ENCODE assay signal across 8 mouse cellular contexts in the genomic region with DNA sequence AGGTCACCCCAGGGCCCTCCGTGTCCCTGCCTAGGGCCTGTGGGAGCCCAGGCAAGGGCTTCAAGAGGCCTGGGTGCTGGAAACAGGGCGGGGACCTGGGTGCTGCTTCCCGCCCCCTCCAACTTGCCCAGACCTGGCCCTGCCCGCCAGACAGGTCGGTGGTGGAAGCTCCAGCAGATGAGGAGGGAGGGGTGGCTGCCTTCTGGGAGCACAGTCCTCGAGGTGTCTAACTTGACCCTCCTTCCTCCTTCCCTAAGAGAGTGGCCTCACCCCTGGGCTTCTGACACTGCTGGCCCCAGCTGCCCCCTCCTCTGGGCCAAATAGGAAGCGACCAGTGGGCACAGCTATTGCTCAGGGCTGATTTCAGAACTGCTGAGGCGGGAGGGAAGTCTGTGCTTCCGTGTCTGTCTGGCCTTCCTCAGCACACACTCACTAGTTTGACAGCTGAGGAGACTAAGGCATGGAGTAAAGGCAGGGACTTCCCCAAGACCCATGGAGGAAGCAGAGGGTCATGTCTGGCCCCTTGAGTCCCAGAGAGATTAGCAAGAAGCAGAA. TPM values are rescaled to one million over a fixed set of nuclear protein-coding genes. Genes with fewer than 3 reads are reported as not detected.
DNase-seq lines count a peak whose midpoint lies in the region; ATAC-seq and TF ChIP-seq lines count a peak whose summit lies in the region.

A gene (minus strand): TSS at position 175 of the 555 bp plus-strand sequence.

- H3K9ac ChIP-seq in ES-Bruce4 (ENCODE audit: low read depth, poor library complexity, severe bottlenecking): peak within 1 kb of the TSS; percentile 53
- H3K9ac ChIP-seq in heart, embryonic 16.5 days (ENCODE audit: low read length): 0 out of 2 replicates have a peak within 1 kb of the TSS, but pooled peaks have one; percentile 2
- peak within 1 kb of the TSS; percentile 23; the same call in 1 of the 2 replicates for H3K9ac ChIP-seq in lung, postnatal 0 days (replicated peaks; ENCODE audit: low read depth)

- 9% methylated on average over 9 of the region's 9 CpGs for WGBS in heart, embryonic 10.5 days
- WGBS in heart, embryonic 16.5 days: 18% methylated on average over 9 of the region's 9 CpGs
- 3% methylated on average over 9 of the region's 9 CpGs for WGBS in lung, postnatal 0 days

- no peaks in the 10 kb centered on the region for H3K9me3 ChIP-seq in heart, embryonic 10.5 days
- H3K9me3 ChIP-seq in ES-Bruce4 (replicated peaks; ENCODE audit: control insufficient read depth, insufficient read depth, low read length, poor library complexity, severe bottlenecking): no peaks in the 10 kb centered on the region
- H3K9me3 ChIP-seq in heart, embryonic 16.5 days (replicated peaks; ENCODE audit: control insufficient read depth, low read length): no peaks in the 10 kb centered on the region
- H3K9me3 ChIP-seq in lung, postnatal 0 days (ENCODE audit: low read length): no peaks in the 10 kb centered on the region

- no peak for TF ChIP-seq EP300 in ES-Bruce4 (IDR thresholded peaks at IDR 0.05; ENCODE audit: insufficient read depth, low read depth, low read length)
- TF ChIP-seq EP300 in lung, postnatal 0 days (IDR thresholded peaks at IDR 0.05): no peak

- H3K27ac ChIP-seq in heart, embryonic 10.5 days: peak within 1 kb of the TSS; percentile 85
- H3K27ac ChIP-seq in ES-Bruce4 (ENCODE audit: insufficient read depth, low read length): 0 out of 2 replicates have a peak within 1 kb of the TSS, but pooled peaks have one; percentile 1
- no peak within 1 kb of the TSS for H3K27ac ChIP-seq in heart, embryonic 16.5 days (ENCODE audit: low read length)
- H3K27ac ChIP-seq in lung, postnatal 0 days (ENCODE audit: low read length): peak within 1 kb of the TSS; percentile 38; the same call in 1 of the 2 replicates

- H3K27me3 ChIP-seq in heart, embryonic 10.5 days (ENCODE audit: insufficient read depth, poor library complexity, severe bottlenecking): peaks cover 7% of the 10 kb centered on the region; the same call in 1 of the 2 replicates
- no peaks in the 10 kb centered on the region for H3K27me3 ChIP-seq in ES-Bruce4 (ENCODE audit: control insufficient read depth, insufficient read depth, low read length, poor library complexity, severe bottlenecking)
- no peaks in the 10 kb centered on the region for H3K27me3 ChIP-seq in heart, embryonic 16.5 days (ENCODE audit: control insufficient read depth, insufficient read depth, low read length)
- no peaks in the 10 kb centered on the region for H3K27me3 ChIP-seq in lung, postnatal 0 days (replicated peaks; ENCODE audit: insufficient read depth, low read length)

- ATAC-seq in heart, embryonic 16.5 days (replicated peaks; ENCODE audit: extremely low read depth, insufficient read depth, low FRiP score): no peak; the same call in 1 of the 2 replicates
- peak; percentile 56 for ATAC-seq in lung, postnatal 0 days

- H3K36me3 ChIP-seq in heart, embryonic 10.5 days: peaks cover 3% of the 10 kb centered on the region
- no peaks in the 10 kb centered on the region for H3K36me3 ChIP-seq in ES-Bruce4 (ENCODE audit: control insufficient read depth, insufficient read depth, low read length, poor library complexity, severe bottlenecking)
- H3K36me3 ChIP-seq in heart, embryonic 16.5 days (ENCODE audit: control insufficient read depth, insufficient read depth): no peaks in the 10 kb centered on the region
- 0 out of 2 replicates have a peak, but pooled peaks cover 5% of the 10 kb centered on the region for H3K36me3 ChIP-seq in lung, postnatal 0 days (ENCODE audit: insufficient read depth, low read length)

- peak within 1 kb of the TSS; percentile 50 for H3K4me3 ChIP-seq in heart, embryonic 10.5 days
- peak within 1 kb of the TSS; percentile 28 for H3K4me3 ChIP-seq in ES-Bruce4 (ENCODE audit: low read depth, low read length)
- H3K4me3 ChIP-seq in heart, embryonic 16.5 days (ENCODE audit: low read length): peak within 1 kb of the TSS; percentile 9; the same call in 1 of the 2 replicates
- H3K4me3 ChIP-seq in lung, postnatal 0 days (ENCODE audit: low read depth, low read length): peak within 1 kb of the TSS; percentile 14

- peak within 1 kb of the TSS; percentile 36 for H3K4me2 ChIP-seq in heart, embryonic 16.5 days (ENCODE audit: low read depth, low read length)
- peak within 1 kb of the TSS; percentile 45 for H3K4me2 ChIP-seq in lung, postnatal 0 days (replicated peaks; ENCODE audit: low read depth, low read length)

- peak; percentile 88 for DNase-seq in heart, embryonic 10.5 days (ENCODE audit: low spot score)
- no peak for DNase-seq in heart, postnatal 4 days
- peak; percentile 39 for DNase-seq in lung, postnatal 0 days (ENCODE audit: low spot score)
- no peak for DNase-seq in left cerebral cortex, postnatal 14 days (ENCODE audit: low spot score in 2 of 2)
- DNase-seq in right cerebral cortex, adult 18-20 months: no peak
- DNase-seq in adrenal gland, postnatal 4 days (ENCODE audit: low spot score in 2 of 2): no peak

- no peak for TF ChIP-seq CTCF in ES-Bruce4 (IDR thresholded peaks at IDR 0.05; ENCODE audit: low read depth, low read length)
- no peak for TF ChIP-seq CTCF in lung, postnatal 0 days (IDR thresholded peaks at IDR 0.05)

- no peak for TF ChIP-seq POLR2A in ES-Bruce4 (IDR thresholded peaks at IDR 0.05; ENCODE audit: insufficient read depth, low read length)

- H3K4me1 ChIP-seq in heart, embryonic 10.5 days: peaks cover 26% of the 10 kb centered on the region
- H3K4me1 ChIP-seq in ES-Bruce4 (ENCODE audit: control insufficient read depth, insufficient read depth, low read length): peaks cover 2% of the 10 kb centered on the region
- H3K4me1 ChIP-seq in heart, embryonic 16.5 days (ENCODE audit: control insufficient read depth, insufficient read depth, low read length): no peaks in the 10 kb centered on the region
- H3K4me1 ChIP-seq in lung, postnatal 0 days (ENCODE audit: insufficient read depth, low read depth, low read length): peaks cover 6% of the 10 kb centered on the region; the same call in 1 of the 2 replicates

- intact Hi-C loops in left cerebral cortex, postnatal 14 days (cut with DNase I): no loop called here

RNA-seq across cellular contexts. Expression of the gene that starts here (rescaled TPM):
- 2.8 and 4.8 TPM in 2 replicates for polyA plus RNA-seq in heart, embryonic 10.5 days (2016; fragmentation: Nextera tagmentation; extraction: Ambion mirVana)
- under 1 TPM; 0.48 to 0.56 TPM for total RNA-seq in heart, postnatal 4 days (2021)
- 11.2 and 11.6 TPM in 2 replicates for polyA plus RNA-seq in ES-Bruce4 (2011; ENCODE audit: insufficient read depth, insufficient read length, low read depth, missing spikeins)
- 1.1 and 1.3 TPM in 2 replicates for polyA plus RNA-seq in heart, embryonic 16.5 days (2015; fragmentation: Nextera tagmentation; extraction: Ambion mirVana)
- 4.2 and 4.6 TPM in 2 replicates for polyA plus RNA-seq in lung, postnatal 0 days (2015; fragmentation: Nextera tagmentation; extraction: Ambion mirVana)
- 1 to 10 TPM; 2.2 to 3.2 TPM for total RNA-seq in left cerebral cortex, postnatal 14 days (2021)
- 1 to 10 TPM in 1 of 2 experiments, under 1 TPM in 1; 0.67 to 1.2 TPM for total RNA-seq in adrenal gland, postnatal 4 days (2021)

Comparison
In these comparisons a context has a peak if more than half of its experiments do, and no peak if none do; other contexts are left out.
1. DNase-seq: peak in heart, embryonic 10.5 days (single experiment) and lung, postnatal 0 days (single experiment); none in heart, postnatal 4 days (single experiment), left cerebral cortex, postnatal 14 days (0 of 2), right cerebral cortex, adult 18-20 months (single experiment) and adrenal gland, postnatal 4 days (0 of 2).
2. H3K9ac ChIP-seq: peak in every context shown above with its lines; median percentile 53 in ES-Bruce4; 23 in lung, postnatal 0 days; 2 in heart, embryonic 16.5 days.
3. Peak in every context shown above with its lines, with median percentiles within 50 percentile points of each other: H3K4me3 ChIP-seq.